Mouse (Mus musculus): ENCODE measurements around the gene Selp.

Gene Selp

GRCm38 (mm10) chr1:164173145-164173544, 58.1 kb downstream of the Selp start:
- intact Hi-C loops (cut with DNase I) = no loop called here

GRCm38 (mm10) chr1:164176856-164177255, 61.8 kb downstream of the Selp start:
- intact Hi-C loops (cut with DNase I) = no loop called here

- intact Hi-C loops (cut with DNase I) = no loop called here
Observed at GRCm38 (mm10) chr1:164178429-164178828, 63.4 kb downstream of the Selp start.

- intact Hi-C loops (cut with DNase I) = loop anchor here (5.0 kb wide), 1 partner anchor 37 kb away; no protein-coding TSS in a partner anchor
Observed at GRCm38 (mm10) chr1:164184142-164184870, 69.2 kb downstream of the Selp start.

GRCm38 (mm10) chr1:164184871-164185223, 69.8 kb downstream of the Selp start:
- intact Hi-C loops (cut with DNase I) = loop anchor here (5.0 kb wide), 1 partner anchor 38 kb away; no protein-coding TSS in a partner anchor

- intact Hi-C loops (cut with DNase I) = no loop called here
Observed at GRCm38 (mm10) chr1:164185316-164185715, 70.3 kb downstream of the Selp start.

GRCm38 (mm10) chr1:164187002-164187560, 72.0 kb downstream of the Selp start:
- intact Hi-C loops (cut with DNase I) = no loop called here

- intact Hi-C loops (cut with DNase I) = no loop called here
Observed at GRCm38 (mm10) chr1:164199551-164199950, 84.5 kb downstream of the Selp start.
